Mouse (Mus musculus): ENCODE data around the gene Dscam. TPM values are rescaled to one million over a fixed set of nuclear protein-coding genes. Genes with fewer than 3 reads are reported as not detected.

Dscam gene
- polyA plus RNA-seq, 1 experiment = 1.2 TPM

DNA sequence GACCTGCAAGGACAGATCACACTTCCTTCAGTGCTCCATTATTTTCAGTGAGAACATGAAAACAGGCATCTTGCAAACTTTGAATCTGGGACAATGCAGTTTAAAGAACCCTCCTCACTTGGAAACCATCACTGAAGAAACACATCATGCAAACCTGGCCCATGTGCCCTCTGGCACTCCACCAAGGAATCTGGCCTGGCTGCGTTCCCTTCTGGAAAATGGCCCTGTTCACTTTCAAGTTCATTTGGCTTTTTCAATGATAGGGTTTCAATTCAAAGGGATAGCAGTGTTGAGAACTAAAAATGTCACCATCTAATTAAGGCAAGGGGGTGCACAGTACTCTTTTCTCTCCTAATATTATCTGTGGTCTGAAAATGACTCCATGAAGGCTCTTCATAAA lies 142.9 kb downstream of the Dscam start:
- Histone ChIP-seq H3K27ac (ENCODE audit: insufficient read depth, low read length) (no peak overlapping the region), H3K27me3 (ENCODE audit: control insufficient read depth, insufficient read depth, low read length) (no peaks in the 10 kb centered on the region), H3K4me1 (ENCODE audit: control insufficient read depth, insufficient read depth, insufficient read length) (no peaks in the 10 kb centered on the region), H3K36me3 (ENCODE audit: control insufficient read depth, insufficient read depth, low read length) (no peaks in the 10 kb centered on the region), H3K4me3 (ENCODE audit: extremely low read depth, insufficient read depth, insufficient read length) (no peak overlapping the region)
- WGBS = 92% methylated on average over 1 of the region's 1 CpGs
- DNase-seq (ENCODE audit: low read depth in 1 of 2, low spot score in 2 of 2) = no peak
- no peak for TF ChIP-seq CTCF (IDR thresholded peaks at IDR 0.05; ENCODE audit: extremely low read depth, insufficient read depth, insufficient read length, insufficient replicate concordance)
- TF ChIP-seq POLR2A (IDR thresholded peaks at IDR 0.05; ENCODE audit: low read depth, low read length) = no peak

DNA sequence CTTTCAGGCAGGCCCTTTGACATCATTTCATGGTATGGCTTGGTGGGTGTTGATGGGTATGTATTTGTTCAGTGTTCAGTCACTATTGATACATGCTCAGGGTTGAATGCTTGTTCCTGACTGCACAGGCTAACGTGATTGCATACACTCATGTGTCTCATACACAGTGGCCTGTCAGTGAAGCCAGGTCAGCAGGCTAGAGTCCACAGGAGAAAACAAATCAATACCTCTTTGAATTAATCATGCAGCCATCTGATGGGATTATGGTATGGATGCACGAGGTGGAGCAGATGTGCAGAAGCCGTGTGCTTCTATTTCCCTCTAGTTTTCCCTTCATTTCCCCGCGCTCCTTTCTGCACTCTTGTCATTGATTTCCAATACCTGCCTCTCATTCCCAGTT lies 143.7 kb downstream of the Dscam start:
- H3K36me3 ChIP-seq (ENCODE audit: control insufficient read depth, insufficient read depth, low read length) = no peaks in the 10 kb centered on the region
- no peak for DNase-seq (ENCODE audit: low read depth in 1 of 2, low spot score in 2 of 2)
- H3K27me3 ChIP-seq (ENCODE audit: control insufficient read depth, insufficient read depth, low read length) = no peaks in the 10 kb centered on the region
- H3K4me3 ChIP-seq (ENCODE audit: extremely low read depth, insufficient read depth, insufficient read length) = no peak overlapping the region
- TF ChIP-seq CTCF (IDR thresholded peaks at IDR 0.05; ENCODE audit: extremely low read depth, insufficient read depth, insufficient read length, insufficient replicate concordance) (no peak), POLR2A (IDR thresholded peaks at IDR 0.05; ENCODE audit: low read depth, low read length) (no peak)
- WGBS = 88% methylated on average over 5 of the region's 5 CpGs
- no peak overlapping the region for H3K27ac ChIP-seq (ENCODE audit: insufficient read depth, low read length)
- no peaks in the 10 kb centered on the region for H3K4me1 ChIP-seq (ENCODE audit: control insufficient read depth, insufficient read depth, insufficient read length)

GRCm38 (mm10) chr16:97024406-97024805 lies 146.1 kb downstream of the Dscam start:
- TF ChIP-seq CTCF (IDR thresholded peaks at IDR 0.05; ENCODE audit: extremely low read depth, insufficient read depth, insufficient read length, insufficient replicate concordance) = no peak
- no peak for TF ChIP-seq POLR2A (IDR thresholded peaks at IDR 0.05; ENCODE audit: low read depth, low read length)
- H3K36me3 ChIP-seq (ENCODE audit: control insufficient read depth, insufficient read depth, low read length) = no peaks in the 10 kb centered on the region
- 76% methylated on average over 4 of the region's 4 CpGs for WGBS

GRCm38 (mm10) chr16:97021496-97021895 lies 149.1 kb downstream of the Dscam start:
- H3K27me3 ChIP-seq (ENCODE audit: control insufficient read depth, insufficient read depth, low read length) = no peaks in the 10 kb centered on the region
- no peak overlapping the region for H3K4me3 ChIP-seq (ENCODE audit: extremely low read depth, insufficient read depth, insufficient read length)
- DNase-seq (ENCODE audit: low read depth in 1 of 2, low spot score in 2 of 2) = no peak
- 86% methylated on average over 6 of the region's 6 CpGs for WGBS
- H3K36me3 ChIP-seq (ENCODE audit: control insufficient read depth, insufficient read depth, low read length) = no peaks in the 10 kb centered on the region
- TF ChIP-seq CTCF (IDR thresholded peaks at IDR 0.05; ENCODE audit: extremely low read depth, insufficient read depth, insufficient read length, insufficient replicate concordance) = no peak
- no peak for TF ChIP-seq POLR2A (IDR thresholded peaks at IDR 0.05; ENCODE audit: low read depth, low read length)
- H3K27ac ChIP-seq (ENCODE audit: insufficient read depth, low read length) = no peak overlapping the region
- no peaks in the 10 kb centered on the region for H3K4me1 ChIP-seq (ENCODE audit: control insufficient read depth, insufficient read depth, insufficient read length)

More at GRCm38 (mm10) chr16:97024406-97024805, 146.1 kb downstream of the Dscam start:
- no peak for DNase-seq (ENCODE audit: low read depth in 1 of 2, low spot score in 2 of 2)
- Histone ChIP-seq H3K4me3 (ENCODE audit: extremely low read depth, insufficient read depth, insufficient read length) (no peak overlapping the region), H3K4me1 (ENCODE audit: control insufficient read depth, insufficient read depth, insufficient read length) (no peaks in the 10 kb centered on the region), H3K27ac (ENCODE audit: insufficient read depth, low read length) (no peak overlapping the region), H3K27me3 (ENCODE audit: control insufficient read depth, insufficient read depth, low read length) (no peaks in the 10 kb centered on the region)

DNA sequence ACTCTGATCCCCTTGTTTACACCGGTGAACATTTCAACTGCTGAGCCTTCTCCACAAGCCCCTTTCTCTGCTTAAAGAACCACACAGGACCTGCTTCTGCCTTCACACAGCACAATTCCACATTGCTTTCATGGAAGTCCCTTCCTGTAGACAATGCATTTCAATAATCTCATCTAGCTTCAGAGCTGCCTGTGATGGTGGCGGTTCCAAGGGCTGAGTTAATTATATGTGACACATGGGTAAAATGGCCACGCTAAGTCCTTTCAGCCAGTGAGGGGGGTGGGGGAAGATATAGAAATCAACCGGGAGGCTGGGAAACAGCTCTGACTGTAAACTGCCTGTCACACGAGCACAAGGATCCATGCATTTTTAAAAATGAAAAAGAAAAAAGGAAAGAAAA lies 152.2 kb downstream of the Dscam start:
- TF ChIP-seq CTCF (IDR thresholded peaks at IDR 0.05; ENCODE audit: extremely low read depth, insufficient read depth, insufficient read length, insufficient replicate concordance) (no peak), POLR2A (IDR thresholded peaks at IDR 0.05; ENCODE audit: low read depth, low read length) (no peak)
- no peaks in the 10 kb centered on the region for H3K4me1 ChIP-seq (ENCODE audit: control insufficient read depth, insufficient read depth, insufficient read length)

GRCm38 (mm10) chr16:97017171-97017738 lies 153.3 kb downstream of the Dscam start:
- Histone ChIP-seq H3K4me1 (ENCODE audit: control insufficient read depth, insufficient read depth, insufficient read length) (no peaks in the 10 kb centered on the region), H3K27me3 (ENCODE audit: control insufficient read depth, insufficient read depth, low read length) (no peaks in the 10 kb centered on the region), H3K36me3 (ENCODE audit: control insufficient read depth, insufficient read depth, low read length) (no peaks in the 10 kb centered on the region), H3K27ac (ENCODE audit: insufficient read depth, low read length) (no peak overlapping the region), H3K4me3 (ENCODE audit: extremely low read depth, insufficient read depth, insufficient read length) (no peak overlapping the region)
- DNase-seq (ENCODE audit: low read depth in 1 of 2, low spot score in 2 of 2) = no peak
- TF ChIP-seq CTCF (IDR thresholded peaks at IDR 0.05; ENCODE audit: extremely low read depth, insufficient read depth, insufficient read length, insufficient replicate concordance) = no peak
- WGBS = 87% methylated on average over 2 of the region's 3 CpGs

More for the DNA sequence above, 152.2 kb downstream of the Dscam start:
- no peak overlapping the region for H3K27ac ChIP-seq (ENCODE audit: insufficient read depth, low read length)
- H3K36me3 ChIP-seq (ENCODE audit: control insufficient read depth, insufficient read depth, low read length) = no peaks in the 10 kb centered on the region
- no peak for DNase-seq (ENCODE audit: low read depth in 1 of 2, low spot score in 2 of 2)
- no peaks in the 10 kb centered on the region for H3K27me3 ChIP-seq (ENCODE audit: control insufficient read depth, insufficient read depth, low read length)
- WGBS = 86% methylated on average over 5 of the region's 5 CpGs
- H3K4me3 ChIP-seq (ENCODE audit: extremely low read depth, insufficient read depth, insufficient read length) = no peak overlapping the region

DNA sequence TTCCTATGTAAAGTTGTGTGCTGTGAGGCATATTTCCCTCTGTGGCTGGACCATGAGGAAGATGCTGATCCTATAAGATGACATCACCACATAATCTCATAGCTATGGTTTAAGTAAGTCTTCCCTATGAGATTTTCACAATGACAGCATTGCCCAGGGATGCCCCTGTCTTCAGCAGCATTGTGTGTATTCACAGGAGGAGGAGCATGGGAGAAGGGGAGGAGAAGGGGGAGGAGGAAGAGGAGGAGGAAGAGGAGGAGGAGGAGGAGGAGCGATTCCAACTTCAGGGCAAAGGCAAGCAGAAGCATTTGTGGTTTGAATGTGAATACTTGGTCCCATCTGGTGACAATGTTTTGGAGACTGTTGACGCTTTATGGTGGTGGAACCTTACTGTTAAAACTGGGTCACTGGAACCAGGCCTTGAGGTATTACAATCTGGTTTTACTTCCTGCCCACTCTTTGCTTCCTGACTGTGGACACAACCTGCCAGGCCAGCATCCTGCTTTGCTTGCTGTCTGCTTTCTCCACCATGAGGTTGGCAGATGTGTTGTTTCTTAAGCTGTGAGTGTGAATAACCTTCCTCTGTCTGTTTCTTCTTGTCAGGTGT lies 154.2 kb downstream of the Dscam start:
- Histone ChIP-seq H3K27me3 (ENCODE audit: control insufficient read depth, insufficient read depth, low read length) (no peaks in the 10 kb centered on the region), H3K36me3 (ENCODE audit: control insufficient read depth, insufficient read depth, low read length) (no peaks in the 10 kb centered on the region), H3K4me3 (ENCODE audit: extremely low read depth, insufficient read depth, insufficient read length) (no peak overlapping the region), H3K4me1 (ENCODE audit: control insufficient read depth, insufficient read depth, insufficient read length) (no peaks in the 10 kb centered on the region), H3K27ac (ENCODE audit: insufficient read depth, low read length) (no peak overlapping the region)
- no peak for TF ChIP-seq POLR2A (IDR thresholded peaks at IDR 0.05; ENCODE audit: low read depth, low read length)
- no peak for TF ChIP-seq CTCF (IDR thresholded peaks at IDR 0.05; ENCODE audit: extremely low read depth, insufficient read depth, insufficient read length, insufficient replicate concordance)
- WGBS = 42% methylated on average over 2 of the region's 2 CpGs
- no peak for DNase-seq (ENCODE audit: low read depth in 1 of 2, low spot score in 2 of 2)
